Mouse (Mus musculus): ENCODE measurements around the gene BC030499. TPM values are rescaled to one million over a fixed set of nuclear protein-coding genes. Genes with fewer than 3 reads are reported as not detected.
A peak's percentile ranks its signal among the peaks of the same experiment; 100 is the strongest.

Gene BC030499
- total and polyA plus RNA-seq, 2 experiments from 2014 or later, result 0.19 to 0.22 TPM

GRCm38 (mm10) chr11:78344328-78344889, 53.8 kb downstream of the BC030499 start:
- Histone ChIP-seq H3K4me2 (ENCODE audit: low read depth, low read length) (peak overlapping the region; percentile 98), H3K36me3 (replicated peaks; ENCODE audit: control insufficient read depth, insufficient read depth, low read length) (peaks cover 13% of the 10 kb centered on the region; the same call in 1 of the 2 replicates), H3K4me3 (ENCODE audit: low read depth, low read length) (peak overlapping the region; percentile 76), H3K9ac (replicated peaks; ENCODE audit: low read depth, low read length) (peak overlapping the region; percentile 68; the same call in 1 of the 2 replicates), H3K27me3 (ENCODE audit: control insufficient read depth, insufficient read depth, low read length) (no peaks in the 10 kb centered on the region), H3K4me1 (ENCODE audit: control insufficient read depth, insufficient read depth) (peaks cover 27% of the 10 kb centered on the region), H3K27ac (ENCODE audit: low read depth) (peak overlapping the region; percentile 70; the same call in 1 of the 2 replicates), H3K9me3 (replicated peaks; ENCODE audit: control insufficient read depth, low read length) (no peaks in the 10 kb centered on the region)
- 38% methylated on average over 6 of the region's 6 CpGs for WGBS
- ATAC-seq (ENCODE audit: insufficient read depth, low read depth) (no peak), DNase-seq (ENCODE audit: low spot score) (no peak)
- TF ChIP-seq EP300 (IDR thresholded peaks at IDR 0.05; ENCODE audit: low read depth) (no peak), CTCF (IDR thresholded peaks at IDR 0.05; ENCODE audit: low read depth) (no peak)

- H3K27me3 ChIP-seq (ENCODE audit: control insufficient read depth, insufficient read depth, low read length), result no peaks in the 10 kb centered on the region
- H3K36me3 ChIP-seq (replicated peaks; ENCODE audit: control insufficient read depth, insufficient read depth, low read length), result peaks cover 6% of the 10 kb centered on the region; the same call in 1 of the 2 replicates
- H3K4me2 ChIP-seq (ENCODE audit: low read depth, low read length), result 0 out of 2 replicates have a peak overlapping the region, but pooled peaks have one; percentile 98
- no peaks in the 10 kb centered on the region for H3K9me3 ChIP-seq (replicated peaks; ENCODE audit: control insufficient read depth, low read length)
- H3K4me1 ChIP-seq (ENCODE audit: control insufficient read depth, insufficient read depth), result peaks cover 31% of the 10 kb centered on the region
- WGBS, result 33% methylated on average over 7 of the region's 8 CpGs
- ATAC-seq (ENCODE audit: insufficient read depth, low read depth), result peak; percentile 18; the same call in 1 of the 2 replicates
- peak; percentile 30 for DNase-seq (ENCODE audit: low spot score)
- TF ChIP-seq CTCF (IDR thresholded peaks at IDR 0.05; ENCODE audit: low read depth) (no peak), EP300 (IDR thresholded peaks at IDR 0.05; ENCODE audit: low read depth) (no peak)
- no peak overlapping the region for H3K9ac ChIP-seq (replicated peaks; ENCODE audit: low read depth, low read length)
- peak overlapping the region; percentile 31 for H3K27ac ChIP-seq (ENCODE audit: low read depth)
- H3K4me3 ChIP-seq (ENCODE audit: low read depth, low read length), result no peak overlapping the region
These were observed 54.5 kb downstream of the BC030499 start for GRCm38 (mm10) chr11:78344890-78345715.

- peak overlapping the region; percentile 31; the same call in 1 of the 2 replicates for H3K27ac ChIP-seq (ENCODE audit: low read depth)
- H3K4me1 ChIP-seq (ENCODE audit: control insufficient read depth, insufficient read depth), result peaks cover 32% of the 10 kb centered on the region
- 67% methylated on average over 7 of the region's 7 CpGs for WGBS
- no peaks in the 10 kb centered on the region for H3K27me3 ChIP-seq (ENCODE audit: control insufficient read depth, insufficient read depth, low read length)
- no peak overlapping the region for H3K4me3 ChIP-seq (ENCODE audit: low read depth, low read length)
- no peaks in the 10 kb centered on the region for H3K9me3 ChIP-seq (replicated peaks; ENCODE audit: control insufficient read depth, low read length)
- H3K9ac ChIP-seq (replicated peaks; ENCODE audit: low read depth, low read length), result no peak overlapping the region
- ATAC-seq (ENCODE audit: insufficient read depth, low read depth) (no peak), DNase-seq (ENCODE audit: low spot score) (no peak)
- no peak for TF ChIP-seq CTCF (IDR thresholded peaks at IDR 0.05; ENCODE audit: low read depth)
- TF ChIP-seq EP300 (IDR thresholded peaks at IDR 0.05; ENCODE audit: low read depth), result no peak
- H3K4me2 ChIP-seq (ENCODE audit: low read depth, low read length), result no peak overlapping the region
- H3K36me3 ChIP-seq (replicated peaks; ENCODE audit: control insufficient read depth, insufficient read depth, low read length), result peaks cover 6% of the 10 kb centered on the region; the same call in 1 of the 2 replicates
These were observed 55.2 kb downstream of the BC030499 start for GRCm38 (mm10) chr11:78345801-78346200.

Other genes starting within 250 kb of the BC030499 start
- 33.5 and 40.8 TPM in 2 replicates for gene Eral1, start 210.5 kb upstream of the BC030499 start, total RNA-seq (2014; rRNA removed; ENCODE audit: low replicate concordance)
- 19.7 TPM in 2 replicates for gene Eral1, start 210.5 kb upstream of the BC030499 start, polyA plus RNA-seq (2015; fragmentation: Nextera tagmentation; extraction: Ambion mirVana)
- 10.8 and 24.6 TPM in 2 replicates for gene Fam222b, start 196.2 kb upstream of the BC030499 start, total RNA-seq (2014; rRNA removed; ENCODE audit: low replicate concordance)
- gene Fam222b, start 196.2 kb upstream of the BC030499 start, polyA plus RNA-seq (2015; fragmentation: Nextera tagmentation; extraction: Ambion mirVana), result 11.1 TPM in 2 replicates
- 25.1 and 42.6 TPM in 2 replicates for gene Traf4, start 125.3 kb upstream of the BC030499 start, total RNA-seq (2014; rRNA removed; ENCODE audit: low replicate concordance)
- gene Traf4, start 125.3 kb upstream of the BC030499 start, polyA plus RNA-seq (2015; fragmentation: Nextera tagmentation; extraction: Ambion mirVana), result 21.2 and 22.9 TPM in 2 replicates
- 24.6 and 27.2 TPM in 2 replicates for gene Nek8, start 114.2 kb upstream of the BC030499 start, total RNA-seq (2014; rRNA removed; ENCODE audit: low replicate concordance)
- 8.1 and 9.1 TPM in 2 replicates for gene Nek8, start 114.2 kb upstream of the BC030499 start, polyA plus RNA-seq (2015; fragmentation: Nextera tagmentation; extraction: Ambion mirVana)
- 19.9 and 24.1 TPM in 2 replicates for gene Tlcd1, start 114.1 kb upstream of the BC030499 start, total RNA-seq (2014; rRNA removed; ENCODE audit: low replicate concordance)
- 15.1 and 16.8 TPM in 2 replicates for gene Tlcd1, start 114.1 kb upstream of the BC030499 start, polyA plus RNA-seq (2015; fragmentation: Nextera tagmentation; extraction: Ambion mirVana)
- 473 and 508 TPM in 2 replicates for gene Rpl23a, start 107.3 kb upstream of the BC030499 start, total RNA-seq (2014; rRNA removed; ENCODE audit: low replicate concordance)
- 719 and 776 TPM in 2 replicates for gene Rpl23a, start 107.3 kb upstream of the BC030499 start, polyA plus RNA-seq (2015; fragmentation: Nextera tagmentation; extraction: Ambion mirVana)
- 55.1 and 57.5 TPM in 2 replicates for gene Rab34, start 102.4 kb upstream of the BC030499 start, total RNA-seq (2014; rRNA removed; ENCODE audit: low replicate concordance)
- gene Rab34, start 102.4 kb upstream of the BC030499 start, polyA plus RNA-seq (2015; fragmentation: Nextera tagmentation; extraction: Ambion mirVana), result 37.1 and 39.7 TPM in 2 replicates
- not detected in 2 replicates for gene Proca1, start 97.4 kb upstream of the BC030499 start, total RNA-seq (2014; rRNA removed; ENCODE audit: low replicate concordance)
- gene Proca1, start 97.4 kb upstream of the BC030499 start, polyA plus RNA-seq (2015; fragmentation: Nextera tagmentation; extraction: Ambion mirVana), result 2.1 and 3.2 TPM in 2 replicates
- 62.5 and 101 TPM in 2 replicates for gene Sdf2, start 45.1 kb upstream of the BC030499 start, total RNA-seq (2014; rRNA removed; ENCODE audit: low replicate concordance)
- gene Sdf2, start 45.1 kb upstream of the BC030499 start, polyA plus RNA-seq (2015; fragmentation: Nextera tagmentation; extraction: Ambion mirVana), result 58.9 and 64.3 TPM in 2 replicates
- gene Supt6, start 44.9 kb upstream of the BC030499 start, total RNA-seq (2014; rRNA removed; ENCODE audit: low replicate concordance), result 12.1 and 17.0 TPM in 2 replicates
- 6.9 and 7.6 TPM in 2 replicates for gene Supt6, start 44.9 kb upstream of the BC030499 start, polyA plus RNA-seq (2015; fragmentation: Nextera tagmentation; extraction: Ambion mirVana)
- 105 and 108 TPM in 2 replicates for gene 2610507B11Rik, start 29.1 kb upstream of the BC030499 start, total RNA-seq (2014; rRNA removed; ENCODE audit: low replicate concordance)
- gene 2610507B11Rik, start 29.1 kb upstream of the BC030499 start, polyA plus RNA-seq (2015; fragmentation: Nextera tagmentation; extraction: Ambion mirVana), result 86.4 and 91.2 TPM in 2 replicates
- 16.8 and 23.4 TPM in 2 replicates for gene Spag5, start 10.7 kb downstream of the BC030499 start, total RNA-seq (2014; rRNA removed; ENCODE audit: low replicate concordance)
- 5.5 and 6.8 TPM in 2 replicates for gene Spag5, start 10.7 kb downstream of the BC030499 start, polyA plus RNA-seq (2015; fragmentation: Nextera tagmentation; extraction: Ambion mirVana)
- gene Aldoc, start 32.1 kb downstream of the BC030499 start, total RNA-seq (2014; rRNA removed; ENCODE audit: low replicate concordance), result 32.5 and 50.7 TPM in 2 replicates
- 15.1 and 15.2 TPM in 2 replicates for gene Aldoc, start 32.1 kb downstream of the BC030499 start, polyA plus RNA-seq (2015; fragmentation: Nextera tagmentation; extraction: Ambion mirVana)
- gene Pigs, start 37.6 kb downstream of the BC030499 start, total RNA-seq (2014; rRNA removed; ENCODE audit: low replicate concordance), result 36.0 and 39.7 TPM in 2 replicates
- gene Pigs, start 37.6 kb downstream of the BC030499 start, polyA plus RNA-seq (2015; fragmentation: Nextera tagmentation; extraction: Ambion mirVana), result 31.2 and 32.3 TPM in 2 replicates
- gene Unc119, start 52.6 kb downstream of the BC030499 start, total RNA-seq (2014; rRNA removed; ENCODE audit: low replicate concordance), result 52.9 and 57.3 TPM in 2 replicates
- 20.9 and 24.8 TPM in 2 replicates for gene Unc119, start 52.6 kb downstream of the BC030499 start, polyA plus RNA-seq (2015; fragmentation: Nextera tagmentation; extraction: Ambion mirVana)
- not detected in 2 replicates for gene Foxn1, start 95.7 kb downstream of the BC030499 start, total RNA-seq (2014; rRNA removed; ENCODE audit: low replicate concordance)
- not detected in 2 replicates for gene Foxn1, start 95.7 kb downstream of the BC030499 start, polyA plus RNA-seq (2015; fragmentation: Nextera tagmentation; extraction: Ambion mirVana)
- 0.54 TPM in 1 of 2 replicates, not detected in the other for gene Slc13a2, start 131.4 kb downstream of the BC030499 start, total RNA-seq (2014; rRNA removed; ENCODE audit: low replicate concordance)
- gene Slc13a2, start 131.4 kb downstream of the BC030499 start, polyA plus RNA-seq (2015; fragmentation: Nextera tagmentation; extraction: Ambion mirVana), result 0.10 TPM in 1 of 2 replicates, not detected in the other
- 3.7 and 8.4 TPM in 2 replicates for gene Slc46a1, start 174.9 kb downstream of the BC030499 start, total RNA-seq (2014; rRNA removed; ENCODE audit: low replicate concordance)
- gene Slc46a1, start 174.9 kb downstream of the BC030499 start, polyA plus RNA-seq (2015; fragmentation: Nextera tagmentation; extraction: Ambion mirVana), result 4.5 TPM in 2 replicates
- gene Sarm1, start 206.9 kb downstream of the BC030499 start, total RNA-seq (2014; rRNA removed; ENCODE audit: low replicate concordance), result not detected in 2 replicates
- gene Sarm1, start 206.9 kb downstream of the BC030499 start, polyA plus RNA-seq (2015; fragmentation: Nextera tagmentation; extraction: Ambion mirVana), result not detected in 2 replicates
- gene Vtn, start 208.2 kb downstream of the BC030499 start, total RNA-seq (2014; rRNA removed; ENCODE audit: low replicate concordance), result 0.73 and 2.3 TPM in 2 replicates
- gene Vtn, start 208.2 kb downstream of the BC030499 start, polyA plus RNA-seq (2015; fragmentation: Nextera tagmentation; extraction: Ambion mirVana), result 2.7 and 4.0 TPM in 2 replicates
- not detected in 2 replicates for gene Sebox, start 212.6 kb downstream of the BC030499 start, total RNA-seq (2014; rRNA removed; ENCODE audit: low replicate concordance)
- gene Sebox, start 212.6 kb downstream of the BC030499 start, polyA plus RNA-seq (2015; fragmentation: Nextera tagmentation; extraction: Ambion mirVana), result not detected in 2 replicates
- 13.1 and 29.9 TPM in 2 replicates for gene Tmem199, start 221.3 kb downstream of the BC030499 start, total RNA-seq (2014; rRNA removed; ENCODE audit: low replicate concordance)
- 35.0 and 36.4 TPM in 2 replicates for gene Tmem199, start 221.3 kb downstream of the BC030499 start, polyA plus RNA-seq (2015; fragmentation: Nextera tagmentation; extraction: Ambion mirVana)
- gene Poldip2, start 221.4 kb downstream of the BC030499 start, total RNA-seq (2014; rRNA removed; ENCODE audit: low replicate concordance), result 225 and 247 TPM in 2 replicates
- 209 and 214 TPM in 2 replicates for gene Poldip2, start 221.4 kb downstream of the BC030499 start, polyA plus RNA-seq (2015; fragmentation: Nextera tagmentation; extraction: Ambion mirVana)
- 49.7 and 52.1 TPM in 2 replicates for gene Tnfaip1, start 245.5 kb downstream of the BC030499 start, total RNA-seq (2014; rRNA removed; ENCODE audit: low replicate concordance)
- 48.7 and 50.0 TPM in 2 replicates for gene Tnfaip1, start 245.5 kb downstream of the BC030499 start, polyA plus RNA-seq (2015; fragmentation: Nextera tagmentation; extraction: Ambion mirVana)
- 90.8 and 148 TPM in 2 replicates for gene Ift20, start 245.5 kb downstream of the BC030499 start, total RNA-seq (2014; rRNA removed; ENCODE audit: low replicate concordance)
- gene Ift20, start 245.5 kb downstream of the BC030499 start, polyA plus RNA-seq (2015; fragmentation: Nextera tagmentation; extraction: Ambion mirVana), result 111 and 114 TPM in 2 replicates